Mouse (Mus musculus) heart, embryonic 15.5 days (tissue): ENCODE results near the gene Slc9a2. TPM values are rescaled to one million over a fixed set of nuclear protein-coding genes. Genes with fewer than 3 reads are reported as not detected.

Source experiments
- ATAC-seq: fragments of 200-750 bp; cut with Nextera tagmentation; replicated peaks from 2 replicates; pipeline ENCODE4 v1.8.0; 2017; ENCODE audit warnings: low read depth, moderate TSS enrichment; ENCODE audit not compliant: insufficient number of reproducible peaks, insufficient read depth, low FRiP score
- H3K27ac ChIP-seq: fragments of 300-500 bp; sonication (generic); 2 replicates; pipeline ENCODE4 v1.5.1; 2015; ENCODE audit warnings: mild to moderate bottlenecking, inconsistent platforms
- H3K27me3 ChIP-seq: fragments of 300-500 bp; sonication (generic); 2 replicates; pipeline ENCODE4 v1.6.1; 2015; ENCODE audit warnings: inconsistent platforms
- H3K36me3 ChIP-seq: fragments of 300-500 bp; sonication (generic); 2 replicates; pipeline ENCODE4 v1.6.1; 2015; ENCODE audit warnings: mild to moderate bottlenecking, inconsistent platforms
- H3K4me1 ChIP-seq: fragments of 300-500 bp; sonication (generic); replicated peaks from 2 replicates; pipeline ENCODE4 v1.6.1; 2015; ENCODE audit warnings: inconsistent platforms
- H3K4me2 ChIP-seq: fragments of 300-500 bp; sonication (generic); 2 replicates; pipeline ENCODE4 v1.6.1; 2015; ENCODE audit warnings: inconsistent platforms, mild to moderate bottlenecking, moderate library complexity
- H3K4me3 ChIP-seq: fragments of 300-500 bp; sonication (generic); 2 replicates; pipeline ENCODE4 v1.5.1; 2015; ENCODE audit warnings: mild to moderate bottlenecking, inconsistent platforms
- H3K9ac ChIP-seq: fragments of 300-500 bp; sonication (generic); 2 replicates; pipeline ENCODE4 v1.6.1; 2015; ENCODE audit warnings: mild to moderate bottlenecking, inconsistent platforms
- H3K9me3 ChIP-seq: fragments of 300-500 bp; sonication (generic); replicated peaks from 2 replicates; pipeline ENCODE4 v1.6.1; 2016; ENCODE audit warnings: inconsistent platforms
- WGBS: fragments of 180-500 bp; shearing (Covaris S2); methylation state at CpG from one replicate; pipeline ENCODE4 v1.1.7; 2015; ENCODE audit warnings: mixed read lengths; 5-methylcytosine and 5-hydroxymethylcytosine counted together
- polyA plus RNA-seq: library from polyadenylated mRNA; unstranded; fragments of >200 nt; fragmentation: Nextera tagmentation; extraction: Ambion mirVana; gene quantifications from 2 replicates; pipeline ENCODE4 v1.2.1, GENCODE M21; 2015

Slc9a2 gene
- polyA plus RNA-seq, 1 experiment from 2014 or later = 0.37 TPM

- Histone ChIP-seq H3K36me3 (no peaks in the 10 kb centered on the region), H3K9me3 (no peaks in the 10 kb centered on the region), H3K4me3 (no peak overlapping the region), H3K9ac (no peak overlapping the region), H3K4me1 (no peaks in the 10 kb centered on the region), H3K27me3 (no peaks in the 10 kb centered on the region), H3K27ac (no peak overlapping the region), H3K4me2 (no peak overlapping the region)
- WGBS = 80% methylated on average over 18 of the region's 18 CpGs
- no peak for ATAC-seq
Measured at GRCm38 (mm10) chr1:40767588-40767987, 87.2 kb downstream of the Slc9a2 start.

DNA sequence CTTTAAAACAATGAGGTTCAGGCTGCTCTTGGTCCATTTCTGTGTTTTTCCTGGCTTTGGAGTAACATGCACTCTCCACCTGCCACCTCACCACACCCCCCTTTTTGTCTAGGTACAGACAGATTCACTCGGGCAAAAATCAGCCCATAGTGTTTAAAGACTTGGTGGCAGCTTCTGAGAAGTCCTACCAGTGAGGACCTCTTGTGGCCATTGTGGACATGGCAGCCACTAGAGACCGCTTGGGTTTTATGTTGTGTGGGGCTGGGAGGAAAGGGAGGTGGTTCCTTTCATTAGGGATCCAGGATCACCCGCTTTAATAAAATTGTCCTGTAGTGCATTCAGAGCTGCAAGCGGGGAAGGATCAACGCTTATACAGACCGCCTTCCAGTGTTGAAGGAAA lies 88.2 kb downstream of the Slc9a2 start:
- H3K4me2 ChIP-seq = no peak overlapping the region
- no peak overlapping the region for H3K9ac ChIP-seq
- ATAC-seq = no peak
- no peak overlapping the region for H3K4me3 ChIP-seq
- no peaks in the 10 kb centered on the region for H3K27me3 ChIP-seq
- WGBS = 31% methylated on average over 6 of the region's 6 CpGs
- H3K27ac ChIP-seq = no peak overlapping the region
- H3K9me3 ChIP-seq = no peaks in the 10 kb centered on the region
- no peaks in the 10 kb centered on the region for H3K4me1 ChIP-seq
- H3K36me3 ChIP-seq = no peaks in the 10 kb centered on the region; the same call in 1 of the 2 replicates

- H3K4me2 ChIP-seq = no peak overlapping the region
- H3K4me1 ChIP-seq = no peaks in the 10 kb centered on the region
- no peak overlapping the region for H3K9ac ChIP-seq
- H3K27ac ChIP-seq = no peak overlapping the region
- H3K9me3 ChIP-seq = no peaks in the 10 kb centered on the region
- no peaks in the 10 kb centered on the region; the same call in 1 of the 2 replicates for H3K36me3 ChIP-seq
- WGBS = 68% methylated on average over 4 of the region's 4 CpGs
- no peak for ATAC-seq
- H3K4me3 ChIP-seq = no peak overlapping the region
- H3K27me3 ChIP-seq = no peaks in the 10 kb centered on the region
Measured at GRCm38 (mm10) chr1:40769331-40769894, 89.0 kb downstream of the Slc9a2 start.

GRCm38 (mm10) chr1:40771196-40771970 lies 91.0 kb downstream of the Slc9a2 start:
- Histone ChIP-seq H3K27me3 (no peaks in the 10 kb centered on the region), H3K9me3 (no peaks in the 10 kb centered on the region), H3K4me3 (no peak overlapping the region), H3K4me2 (no peak overlapping the region), H3K9ac (no peak overlapping the region), H3K27ac (no peak overlapping the region), H3K36me3 (no peaks in the 10 kb centered on the region; the same call in 1 of the 2 replicates), H3K4me1 (no peaks in the 10 kb centered on the region)
- 80% methylated on average over 7 of the region's 7 CpGs for WGBS
- no peak for ATAC-seq

GRCm38 (mm10) chr1:40773234-40773633 lies 92.9 kb downstream of the Slc9a2 start:
- no peak for ATAC-seq
- Histone ChIP-seq H3K36me3 (no peaks in the 10 kb centered on the region; the same call in 1 of the 2 replicates), H3K27ac (no peak overlapping the region), H3K9ac (no peak overlapping the region), H3K27me3 (no peaks in the 10 kb centered on the region), H3K4me1 (no peaks in the 10 kb centered on the region), H3K9me3 (no peaks in the 10 kb centered on the region), H3K4me2 (no peak overlapping the region), H3K4me3 (no peak overlapping the region)
- 74% methylated on average over 5 of the region's 5 CpGs for whole genome bisulfite sequencing

DNA sequence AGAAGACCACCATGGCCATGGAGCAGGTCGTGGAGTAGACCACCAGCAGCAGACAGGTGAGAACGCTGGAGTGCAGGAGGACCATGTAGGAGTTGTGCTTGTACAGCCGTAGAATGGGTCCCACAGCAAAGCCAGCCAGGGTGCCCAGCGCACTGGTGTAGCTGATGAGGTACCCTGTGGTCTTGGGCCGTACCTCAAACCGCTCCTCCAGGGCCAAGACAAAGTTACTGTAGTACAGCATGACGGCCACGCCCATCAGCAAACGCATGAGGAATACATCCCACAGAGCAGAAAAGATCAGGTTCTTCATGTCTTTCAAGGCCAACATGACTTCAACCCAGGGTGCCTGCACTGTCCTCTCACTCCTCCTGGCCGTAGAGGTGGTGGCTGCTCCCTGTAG lies 93.7 kb downstream of the Slc9a2 start:
- ATAC-seq = no peak
- H3K36me3 ChIP-seq = peaks cover 7% of the 10 kb centered on the region
- H3K4me2 ChIP-seq = no peak overlapping the region
- no peaks in the 10 kb centered on the region for H3K27me3 ChIP-seq
- H3K9ac ChIP-seq = no peak overlapping the region
- peaks cover 6% of the 10 kb centered on the region for H3K9me3 ChIP-seq
- no peak overlapping the region for H3K27ac ChIP-seq
- no peaks in the 10 kb centered on the region for H3K4me1 ChIP-seq
- WGBS = 88% methylated on average over 10 of the region's 10 CpGs
- no peak overlapping the region for H3K4me3 ChIP-seq

GRCm38 (mm10) chr1:40776102-40776501 lies 95.7 kb downstream of the Slc9a2 start:
- Histone ChIP-seq H3K36me3 (peaks cover 18% of the 10 kb centered on the region), H3K4me3 (no peak overlapping the region), H3K27ac (no peak overlapping the region), H3K27me3 (no peaks in the 10 kb centered on the region), H3K4me1 (no peaks in the 10 kb centered on the region), H3K9me3 (peaks cover 7% of the 10 kb centered on the region), H3K4me2 (no peak overlapping the region), H3K9ac (no peak overlapping the region)
- WGBS = 66% methylated on average over 2 of the region's 2 CpGs
- ATAC-seq = no peak

GRCm38 (mm10) chr1:40776763-40777162 lies 96.4 kb downstream of the Slc9a2 start:
- peaks cover 18% of the 10 kb centered on the region for H3K36me3 ChIP-seq
- no peaks in the 10 kb centered on the region for H3K4me1 ChIP-seq
- no peaks in the 10 kb centered on the region for H3K27me3 ChIP-seq
- H3K4me3 ChIP-seq = no peak overlapping the region
- ATAC-seq = no peak
- peaks cover 7% of the 10 kb centered on the region for H3K9me3 ChIP-seq
- 78% methylated on average over 3 of the region's 3 CpGs for whole genome bisulfite sequencing
- no peak overlapping the region for H3K9ac ChIP-seq
- H3K27ac ChIP-seq = no peak overlapping the region
- no peak overlapping the region for H3K4me2 ChIP-seq

GRCm38 (mm10) chr1:40783450-40783849 lies 103.1 kb downstream of the Slc9a2 start:
- Histone ChIP-seq H3K27ac (no peak overlapping the region), H3K4me1 (no peaks in the 10 kb centered on the region), H3K27me3 (no peaks in the 10 kb centered on the region), H3K4me2 (no peak overlapping the region), H3K9ac (no peak overlapping the region), H3K36me3 (peaks cover 25% of the 10 kb centered on the region), H3K4me3 (no peak overlapping the region), H3K9me3 (peaks cover 7% of the 10 kb centered on the region)
- no peak for ATAC-seq
- WGBS = 90% methylated on average over 7 of the region's 7 CpGs

- Histone ChIP-seq H3K9me3 (no peaks in the 10 kb centered on the region), H3K27ac (no peak overlapping the region), H3K36me3 (peaks cover 17% of the 10 kb centered on the region), H3K27me3 (no peaks in the 10 kb centered on the region), H3K4me2 (no peak overlapping the region), H3K4me1 (no peaks in the 10 kb centered on the region), H3K9ac (no peak overlapping the region), H3K4me3 (no peak overlapping the region)
- no peak for ATAC-seq
- WGBS = 85% methylated on average over 9 of the region's 9 CpGs
Measured at GRCm38 (mm10) chr1:40784306-40784705, 103.9 kb downstream of the Slc9a2 start.

- H3K9ac ChIP-seq = no peak overlapping the region
- ATAC-seq = no peak
Measured at GRCm38 (mm10) chr1:40785876-40786445, 105.6 kb downstream of the Slc9a2 start.

More at GRCm38 (mm10) chr1:40785876-40786445, 105.6 kb downstream of the Slc9a2 start:
- H3K4me1 ChIP-seq = peaks cover 7% of the 10 kb centered on the region
- no peaks in the 10 kb centered on the region for H3K27me3 ChIP-seq
- H3K4me2 ChIP-seq = no peak overlapping the region
- H3K9me3 ChIP-seq = no peaks in the 10 kb centered on the region
- H3K27ac ChIP-seq = no peak overlapping the region
- H3K4me3 ChIP-seq = no peak overlapping the region
- 0 out of 2 replicates have a peak, but pooled peaks cover 8% of the 10 kb centered on the region for H3K36me3 ChIP-seq
- WGBS = 83% methylated on average over 11 of the region's 11 CpGs
